Mouse (Mus musculus) kidney, postnatal 0 days (tissue): ENCODE measurements around the gene Gabrd. TPM values are rescaled to one million over a fixed set of nuclear protein-coding genes. Genes with fewer than 3 reads are reported as not detected.

Source experiments
- ATAC-seq: fragments of 200-750 bp; cut with Nextera tagmentation; replicated peaks from 2 replicates; pipeline ENCODE4 v1.8.0; 2017; ENCODE audit warnings: low read depth, moderate number of reproducible peaks, moderate TSS enrichment, moderate library complexity; ENCODE audit not compliant: low FRiP score
- DNase-seq: peaks from one replicate; pipeline ENCODE4 v3.0.0-alpha.2; 2016; ENCODE audit warnings: low spot score
- H3K27ac ChIP-seq: fragments of 300-500 bp; sonication (generic); 2 replicates; pipeline ENCODE4 v1.5.1; 2014; ENCODE audit warnings: mild to moderate bottlenecking
- H3K27me3 ChIP-seq: fragments of 300-500 bp; sonication (generic); 2 replicates; pipeline ENCODE4 v1.6.1; 2014; ENCODE audit warnings: low read length, mixed read lengths; ENCODE audit not compliant: insufficient read depth
- H3K36me3 ChIP-seq: fragments of 300-500 bp; sonication (generic); 2 replicates; pipeline ENCODE4 v1.6.1; 2014; ENCODE audit warnings: low read length, mixed read lengths; ENCODE audit not compliant: insufficient read depth
- H3K4me1 ChIP-seq: fragments of 300-500 bp; sonication (generic); replicated peaks from 2 replicates; pipeline ENCODE4 v1.6.1; 2014; ENCODE audit warnings: antibody characterized with exemption, low read length, mixed read lengths; ENCODE audit not compliant: insufficient read depth
- H3K4me2 ChIP-seq: fragments of 300-500 bp; sonication (generic); 2 replicates; pipeline ENCODE4 v1.6.1; 2014; ENCODE audit warnings: mild to moderate bottlenecking, low read length, moderate library complexity, mixed read lengths
- H3K4me3 ChIP-seq: fragments of 300-500 bp; sonication (generic); replicated peaks from 2 replicates; pipeline ENCODE4 v1.5.1; 2014; ENCODE audit warnings: low read depth, low read length
- H3K9ac ChIP-seq: fragments of 300-500 bp; sonication (generic); 2 replicates; pipeline ENCODE4 v1.6.1; 2014; ENCODE audit warnings: low read depth, low read length
- H3K9me3 ChIP-seq: fragments of 300-500 bp; sonication (generic); replicated peaks from 2 replicates; pipeline ENCODE4 v1.6.1; 2016; ENCODE audit warnings: low read length, inconsistent platforms, mixed read lengths
- CTCF ChIP-seq: IDR thresholded peaks from 2 replicates; pipeline ENCODE4 v1.5.1; 2016; ENCODE audit warnings: antibody characterized with exemption, low read depth, mild to moderate bottlenecking, moderate library complexity
- WGBS: fragments of 180-500 bp; shearing (Covaris S2); extraction: QIAGEN DNeasy Blood & Tissue Kit; methylation state at CpG from one replicate; pipeline ENCODE4 v1.1.7; 2014; 5-methylcytosine and 5-hydroxymethylcytosine counted together
- polyA plus RNA-seq: library from polyadenylated mRNA; unstranded; fragments of >200 nt; fragmentation: Nextera tagmentation; extraction: Ambion mirVana; gene quantifications from 2 replicates; pipeline ENCODE4 v1.2.1, GENCODE M21; 2015

Gabrd gene
- polyA plus RNA-seq, 1 experiment from 2014 or later = 0.29 TPM

GRCm38 (mm10) chr4:155343415-155344298 lies 54.3 kb downstream of the Gabrd start:
- no peak overlapping the region for H3K4me3 ChIP-seq
- H3K9ac ChIP-seq = no peak overlapping the region
- no peaks in the 10 kb centered on the region for H3K9me3 ChIP-seq
- 75% methylated on average over 14 of the region's 14 CpGs for WGBS
- H3K4me1 ChIP-seq = no peaks in the 10 kb centered on the region; the same call in 1 of the 2 replicates
- H3K4me2 ChIP-seq = no peak overlapping the region
- ATAC-seq (no peak), DNase-seq (no peak)
- H3K36me3 ChIP-seq = no peaks in the 10 kb centered on the region
- 0 out of 2 replicates have a peak, but pooled peaks cover 15% of the 10 kb centered on the region for H3K27me3 ChIP-seq
- no peak for TF ChIP-seq CTCF
- no peak overlapping the region for H3K27ac ChIP-seq

GRCm38 (mm10) chr4:155336284-155337050 lies 61.4 kb downstream of the Gabrd start:
- no peak overlapping the region for H3K4me3 ChIP-seq
- no peak overlapping the region for H3K27ac ChIP-seq
- 91% methylated on average over 12 of the region's 12 CpGs for WGBS
- no peak overlapping the region for H3K4me2 ChIP-seq
- no peaks in the 10 kb centered on the region for H3K27me3 ChIP-seq
- H3K9me3 ChIP-seq = no peaks in the 10 kb centered on the region
- H3K4me1 ChIP-seq = no peaks in the 10 kb centered on the region
- H3K36me3 ChIP-seq = no peaks in the 10 kb centered on the region
- ATAC-seq (no peak), DNase-seq (no peak)
- H3K9ac ChIP-seq = no peak overlapping the region
- no peak for TF ChIP-seq CTCF

Other genes starting within 250 kb of the Gabrd start
- gene Ski, start 175.5 kb downstream of the Gabrd start, polyA plus RNA-seq = 15.5 TPM in 2 replicates
- gene Faap20, start 148.3 kb downstream of the Gabrd start, polyA plus RNA-seq = 77.2 and 80.0 TPM in 2 replicates
- 20.2 and 22.4 TPM in 2 replicates for gene Prkcz, start 36.8 kb downstream of the Gabrd start, polyA plus RNA-seq
- gene Cfap74, start 11.1 kb upstream of the Gabrd start, polyA plus RNA-seq = 0.62 and 0.74 TPM in 2 replicates
- 6.5 and 7.3 TPM in 2 replicates for gene Tmem52, start 71.0 kb upstream of the Gabrd start, polyA plus RNA-seq
- 376 and 406 TPM in 2 replicates for gene Gnb1, start 93.2 kb upstream of the Gabrd start, polyA plus RNA-seq
- 76.8 and 83.0 TPM in 2 replicates for gene Nadk, start 164.3 kb upstream of the Gabrd start, polyA plus RNA-seq
- 6.4 and 6.6 TPM in 2 replicates for gene Slc35e2, start 203.3 kb upstream of the Gabrd start, polyA plus RNA-seq
- gene Cdk11b, start 226.7 kb upstream of the Gabrd start, polyA plus RNA-seq = 60.0 and 65.4 TPM in 2 replicates
- not detected in 2 replicates for gene Gm10563, start 247.3 kb upstream of the Gabrd start, polyA plus RNA-seq